Mouse (Mus musculus) forebrain, embryonic 11.5 days (tissue): Measurements from ENCODE around the gene Tmem255a. TPM values are rescaled to one million over a fixed set of nuclear protein-coding genes. Genes with fewer than 3 reads are reported as not detected.
"Not testable (repeated sequence)": the region's sequence is repeated elsewhere in the genome, so short reads cannot be mapped to it uniquely, and the experiment has no call there.

Experiments used
- ATAC-seq: fragments of 200-750 bp; cut with Nextera tagmentation; replicated peaks from 2 replicates; pipeline ENCODE4 v1.8.0; 2017; ENCODE audit warnings: moderate TSS enrichment; ENCODE audit not compliant: low FRiP score
- DNase-seq: peaks from one replicate; pipeline ENCODE4 v3.0.0-alpha.2; 2017; ENCODE audit warnings: low spot score
- H3K27ac ChIP-seq: fragments of 300-500 bp; sonication (generic); 2 replicates; pipeline ENCODE4 v1.5.1; 2014; ENCODE audit warnings: low read depth, low read length
- H3K27me3 ChIP-seq: fragments of 300-500 bp; sonication (generic); 2 replicates; pipeline ENCODE4 v1.6.1; 2014; ENCODE audit warnings: mild to moderate bottlenecking, low read length, mixed read lengths; ENCODE audit not compliant: control insufficient read depth, insufficient read depth
- H3K36me3 ChIP-seq: fragments of 300-500 bp; sonication (generic); 2 replicates; pipeline ENCODE4 v1.6.1; 2014; ENCODE audit warnings: mild to moderate bottlenecking, low read length, moderate library complexity, mixed read lengths; ENCODE audit not compliant: control insufficient read depth, insufficient read depth
- H3K4me1 ChIP-seq: fragments of 300-500 bp; sonication (generic); replicated peaks from 2 replicates; pipeline ENCODE4 v1.6.1; 2014; ENCODE audit warnings: low read length, mixed read lengths; ENCODE audit not compliant: control insufficient read depth, insufficient read depth
- H3K4me2 ChIP-seq: fragments of 300-500 bp; sonication (generic); 2 replicates; pipeline ENCODE4 v1.6.1; 2014; ENCODE audit warnings: low read depth, mild to moderate bottlenecking, low read length, moderate library complexity, mixed read lengths; ENCODE audit not compliant: severe bottlenecking
- H3K4me3 ChIP-seq: fragments of 300-500 bp; sonication (generic); 2 replicates; pipeline ENCODE4 v1.5.1; 2014; ENCODE audit warnings: low read depth, low read length
- H3K9ac ChIP-seq: fragments of 300-500 bp; sonication (generic); 2 replicates; pipeline ENCODE4 v1.6.1; 2014; ENCODE audit warnings: low read length
- H3K9me3 ChIP-seq: fragments of 300-500 bp; sonication (generic); 2 replicates; pipeline ENCODE4 v1.6.1; 2016; ENCODE audit warnings: low read length, mixed read lengths; ENCODE audit not compliant: control insufficient read depth
- WGBS: fragments of 180-500 bp; shearing (Covaris S2); extraction: QIAGEN DNeasy Blood & Tissue Kit; methylation state at CpG from one replicate; pipeline ENCODE4 v1.1.7; 2014; 5-methylcytosine and 5-hydroxymethylcytosine counted together
- polyA plus RNA-seq: library from polyadenylated mRNA; unstranded; fragments of >200 nt; fragmentation: Nextera tagmentation; extraction: Ambion mirVana; gene quantifications from 2 replicates; pipeline ENCODE4 v1.2.1, GENCODE M21; 2014

The Tmem255a gene
- polyA plus RNA-seq, 1 experiment from 2014 or later = 13.7 TPM

DNA sequence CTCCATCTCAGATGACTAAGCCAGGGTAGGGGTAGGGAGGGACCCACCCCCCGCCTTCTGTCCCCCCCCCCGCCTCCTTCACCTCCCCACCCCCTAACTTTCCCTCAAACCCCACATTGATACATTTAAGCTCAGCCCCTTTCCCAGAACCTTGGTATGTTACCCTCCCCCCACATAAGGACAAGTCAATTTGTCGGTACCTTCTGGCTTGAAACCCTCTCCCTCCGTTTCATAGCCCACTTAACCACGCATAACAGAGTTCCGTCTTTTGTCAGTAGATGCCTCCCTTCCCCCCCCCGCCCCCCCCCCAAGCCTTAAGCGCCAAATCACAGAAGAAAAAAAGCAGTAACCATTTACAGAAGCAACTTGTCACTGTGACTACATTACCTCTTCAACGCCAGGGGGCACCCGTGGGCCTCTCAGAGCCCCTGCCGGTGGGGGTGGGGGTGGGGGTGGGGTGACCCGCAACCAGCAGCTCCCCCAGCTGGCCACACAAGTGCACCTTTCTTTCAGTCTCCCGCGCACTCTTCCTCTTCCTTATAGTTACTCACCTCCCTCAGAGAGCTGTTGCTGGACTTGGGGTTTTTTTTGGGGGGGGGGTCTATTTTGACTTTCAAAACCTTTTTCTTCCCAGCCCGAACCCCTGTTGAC lies 70.5 kb downstream of the Tmem255a start:
- Histone ChIP-seq H3K4me3 (peak overlapping the region; percentile 33; the same call in 1 of the 2 replicates), H3K9me3 (no peaks in the 10 kb centered on the region; the same call in 1 of the 2 replicates), H3K4me1 (no peaks in the 10 kb centered on the region), H3K27ac (no peak overlapping the region), H3K36me3 (no peaks in the 10 kb centered on the region), H3K27me3 (no peaks in the 10 kb centered on the region), H3K9ac (no peak overlapping the region), H3K4me2 (peak overlapping the region; percentile 54; the same call in 1 of the 2 replicates)
- DNase-seq (peak; percentile 84), ATAC-seq (peak; percentile 80)
- 23% methylated on average over 11 of the region's 15 CpGs for WGBS

DNA sequence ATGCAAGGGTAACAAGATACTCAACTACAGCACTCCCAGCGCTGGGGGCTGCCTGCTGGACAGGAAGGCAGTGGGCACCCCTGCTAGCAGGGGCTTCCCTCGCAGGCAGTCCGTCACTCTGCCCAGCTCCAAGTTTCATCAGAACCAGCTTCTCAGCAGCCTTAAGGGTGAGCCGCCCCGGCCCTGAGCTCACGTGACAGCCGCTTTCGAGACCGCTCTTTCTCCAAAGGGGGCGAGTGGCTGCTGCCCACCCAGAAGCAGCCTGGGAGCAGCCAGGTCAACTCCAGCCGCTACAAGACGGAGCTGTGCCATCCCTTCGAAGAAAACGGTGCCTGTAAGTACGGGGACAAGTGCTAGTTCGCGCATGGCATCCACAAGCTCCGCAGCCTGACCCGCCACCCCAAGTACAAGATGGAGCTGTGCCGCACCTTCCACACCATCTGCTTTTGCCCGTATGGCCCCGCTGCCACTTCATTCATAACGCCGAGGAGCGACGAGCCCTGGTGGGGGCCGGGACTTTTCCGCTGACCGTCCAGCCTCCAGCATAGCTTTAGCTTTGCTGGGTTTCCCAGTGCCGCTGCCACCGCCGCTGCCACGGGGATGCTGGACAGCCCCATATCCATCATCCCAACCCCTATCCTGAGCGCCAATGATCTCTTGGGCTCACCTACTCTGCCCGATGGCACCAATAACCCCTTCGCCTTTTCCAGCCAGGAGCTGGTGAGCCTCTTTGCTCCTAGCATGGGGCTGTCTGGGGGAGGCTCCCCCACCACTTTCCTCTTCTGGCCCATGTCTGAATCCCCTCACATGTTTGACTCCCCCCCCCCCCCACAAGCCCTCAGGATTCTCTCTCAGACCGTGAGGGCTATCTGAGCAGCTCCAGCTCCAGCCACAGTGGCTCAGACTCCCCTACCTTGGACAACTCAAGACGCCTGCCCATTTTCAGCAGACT lies 71.3 kb downstream of the Tmem255a start:
- Histone ChIP-seq H3K4me1 (no peaks in the 10 kb centered on the region), H3K9ac (peak overlapping the region; percentile 37; the same call in 1 of the 2 replicates), H3K4me3 (peak overlapping the region; percentile 33), H3K27me3 (no peaks in the 10 kb centered on the region), H3K27ac (no peak overlapping the region), H3K4me2 (peak overlapping the region; percentile 54), H3K36me3 (no peaks in the 10 kb centered on the region), H3K9me3 (no peaks in the 10 kb centered on the region; the same call in 1 of the 2 replicates)
- ATAC-seq (peak; percentile 67), DNase-seq (peak; percentile 63)
- 26% methylated on average over 37 of the region's 38 CpGs for WGBS

DNA sequence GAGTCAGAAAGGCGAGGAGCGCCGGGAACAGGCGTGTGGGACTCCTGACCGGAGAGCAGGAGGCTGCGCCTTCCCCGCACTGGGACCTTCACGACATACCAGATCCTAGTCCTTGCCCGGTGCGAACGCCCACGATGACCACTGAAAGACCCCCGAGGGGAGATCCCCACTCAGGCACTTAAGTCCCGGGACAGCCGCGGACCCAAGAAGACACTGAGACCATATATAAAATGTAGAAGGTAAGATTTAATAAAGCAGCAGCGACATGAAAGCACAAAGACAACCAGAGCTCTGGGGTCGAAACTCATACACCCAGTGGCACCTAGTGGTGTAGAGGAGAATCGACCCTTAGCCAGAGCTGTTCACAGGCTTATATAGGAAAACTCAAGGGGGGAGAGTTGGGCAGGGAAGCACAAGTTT lies 72.3 kb downstream of the Tmem255a start:
- H3K9ac ChIP-seq, H3K4me1 ChIP-seq, H3K9me3 ChIP-seq, H3K27me3 ChIP-seq, H3K36me3 ChIP-seq, H3K27ac ChIP-seq: not testable (repeated sequence)
- peak overlapping the region; percentile 15; the same call in 1 of the 2 replicates for H3K4me3 ChIP-seq
- peak overlapping the region; percentile 40 for H3K4me2 ChIP-seq
- ATAC-seq (peak; percentile 72), DNase-seq (peak; percentile 68)
- 44% methylated on average over 19 of the region's 19 CpGs for WGBS

DNA sequence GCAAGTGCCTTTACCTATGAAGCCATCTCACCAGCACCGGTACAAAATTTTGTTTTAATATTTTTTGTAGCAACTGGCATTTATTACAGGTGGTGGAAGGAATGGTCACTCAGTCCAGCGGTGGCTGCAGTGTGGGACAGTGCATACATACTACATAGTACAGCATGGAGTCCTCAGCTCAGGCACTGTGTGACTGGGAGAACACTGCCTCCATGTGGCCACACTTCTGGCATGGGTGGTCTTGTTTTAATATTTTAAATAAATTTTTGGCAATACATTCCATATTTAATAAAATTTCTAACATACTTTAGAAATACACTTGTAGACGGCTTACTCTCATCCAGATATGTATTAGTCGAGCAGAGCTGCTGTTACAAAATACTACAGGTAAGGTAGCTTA lies 85.6 kb downstream of the Tmem255a start:
- H3K4me2 ChIP-seq = no peak overlapping the region
- no peak for DNase-seq
- no peaks in the 10 kb centered on the region for H3K4me1 ChIP-seq
- no peaks in the 10 kb centered on the region for H3K9me3 ChIP-seq
- ATAC-seq = no peak
- no peak overlapping the region for H3K27ac ChIP-seq
- H3K36me3 ChIP-seq = no peaks in the 10 kb centered on the region
- H3K9ac ChIP-seq = no peak overlapping the region
- 77% methylated on average over 4 of the region's 4 CpGs for WGBS
- H3K4me3 ChIP-seq = no peak overlapping the region
- no peaks in the 10 kb centered on the region for H3K27me3 ChIP-seq

DNA sequence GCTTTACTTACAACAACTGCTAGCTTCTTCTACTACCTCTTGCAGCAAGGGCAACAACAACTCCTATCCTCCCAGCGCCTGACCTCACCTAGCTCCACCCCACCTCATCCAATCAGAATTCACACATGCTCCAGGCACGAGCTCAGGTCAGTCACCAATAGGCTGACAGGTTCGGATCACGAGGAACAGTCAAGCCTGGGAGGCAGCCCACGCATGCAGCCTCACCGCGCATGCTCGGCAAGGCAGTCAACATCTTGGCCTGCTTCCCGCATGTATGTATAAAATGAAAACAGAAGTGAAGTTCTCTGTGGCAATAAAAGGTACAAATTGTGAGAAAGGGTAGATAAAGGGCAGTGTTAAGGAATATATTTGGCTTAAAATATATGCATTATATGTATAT lies 86.2 kb downstream of the Tmem255a start:
- DNase-seq = no peak
- H3K4me2 ChIP-seq = no peak overlapping the region
- no peak for ATAC-seq
- H3K9ac ChIP-seq = no peak overlapping the region
- H3K27me3 ChIP-seq = no peaks in the 10 kb centered on the region
- no peak overlapping the region for H3K27ac ChIP-seq
- 81% methylated on average over 9 of the region's 9 CpGs for WGBS
- H3K36me3 ChIP-seq = no peaks in the 10 kb centered on the region
- no peaks in the 10 kb centered on the region for H3K4me1 ChIP-seq
- H3K9me3 ChIP-seq = no peaks in the 10 kb centered on the region
- H3K4me3 ChIP-seq = no peak overlapping the region

DNA sequence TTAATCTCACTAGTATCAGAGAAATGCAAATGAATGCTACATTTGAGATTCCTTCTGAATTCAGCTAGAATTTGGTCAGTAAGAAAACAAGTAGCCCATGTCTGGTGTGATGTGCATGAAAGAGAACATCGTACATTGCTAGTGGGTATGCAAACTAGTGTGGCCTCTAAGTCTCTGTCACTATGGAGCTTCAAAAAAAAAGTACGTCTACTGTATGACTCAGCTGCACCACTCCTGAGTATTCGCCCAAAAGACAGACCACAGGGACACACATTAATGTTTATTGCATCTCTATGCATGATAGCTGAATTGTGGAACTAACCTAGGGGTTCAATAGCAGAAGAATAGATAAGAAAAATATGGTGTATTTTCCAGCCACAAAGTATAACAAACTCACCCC lies 86.9 kb downstream of the Tmem255a start:
- H3K36me3 ChIP-seq = no peaks in the 10 kb centered on the region
- DNase-seq (no peak), ATAC-seq (no peak)
- H3K4me3 ChIP-seq = no peak overlapping the region
- H3K4me2 ChIP-seq = no peak overlapping the region
- no peak overlapping the region for H3K27ac ChIP-seq
- no peak overlapping the region for H3K9ac ChIP-seq
- H3K27me3 ChIP-seq = no peaks in the 10 kb centered on the region
- H3K4me1 ChIP-seq = no peaks in the 10 kb centered on the region
- H3K9me3 ChIP-seq = no peaks in the 10 kb centered on the region
- 86% methylated on average over 3 of the region's 3 CpGs for WGBS

DNA sequence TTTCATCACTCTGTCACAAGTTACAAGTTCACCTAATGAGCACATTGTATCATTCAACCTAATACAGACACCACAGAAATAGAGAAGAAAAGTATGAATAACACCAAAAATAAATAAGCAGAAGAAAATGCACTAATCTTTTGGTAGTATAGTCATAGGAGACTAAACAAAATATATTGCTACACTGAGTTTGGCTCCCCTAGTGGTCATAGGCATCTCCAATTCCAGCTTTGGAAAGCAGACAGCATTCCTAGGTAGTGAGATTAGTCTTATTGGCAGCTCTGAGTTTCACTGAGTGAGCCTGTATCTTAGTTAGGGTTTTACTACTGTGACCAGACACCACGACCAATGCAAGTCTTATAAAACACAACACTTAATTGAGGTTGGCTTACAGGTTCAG lies 93.1 kb downstream of the Tmem255a start:
- no peak overlapping the region for H3K9ac ChIP-seq
- ATAC-seq = no peak
- H3K4me3 ChIP-seq = no peak overlapping the region
- DNase-seq = no peak
- H3K4me2 ChIP-seq = no peak overlapping the region
- H3K27ac ChIP-seq = no peak overlapping the region
- H3K4me1 ChIP-seq = no peaks in the 10 kb centered on the region
- no peaks in the 10 kb centered on the region for H3K36me3 ChIP-seq
- H3K27me3 ChIP-seq = no peaks in the 10 kb centered on the region
- no peaks in the 10 kb centered on the region for H3K9me3 ChIP-seq
- WGBS = 68% methylated on average over 1 of the region's 1 CpGs
